Mouse (Mus musculus) brain, embryonic 14.5 days (tissue): ENCODE results near the gene Efcab9. TPM values are rescaled to one million over a fixed set of nuclear protein-coding genes. Genes with fewer than 3 reads are reported as not detected.
A peak's percentile ranks its signal among the peaks of the same experiment; 100 is the strongest.

Experiments used
- DNase-seq: peaks from one replicate; pipeline ENCODE4 v3.0.0-alpha.2; 2011; ENCODE audit warnings: low read depth
- CTCF ChIP-seq: fragments of 200-500 bp; IDR thresholded peaks from 2 replicates; pipeline ENCODE4 v1.5.1; 2012; ENCODE audit warnings: inconsistent platforms, mild to moderate bottlenecking, moderate library complexity, borderline replicate concordance; ENCODE audit not compliant: insufficient read depth, insufficient read length; ENCODE audit errors: extremely low read depth
- POLR2A ChIP-seq: fragments of 200-500 bp; IDR thresholded peaks from 2 replicates; pipeline ENCODE4 v1.6.1; 2012; ENCODE audit warnings: mild to moderate bottlenecking, inconsistent platforms, borderline replicate concordance; ENCODE audit not compliant: poor library complexity, insufficient read depth, insufficient read length, severe bottlenecking; ENCODE audit errors: extremely low read depth
- polyA plus RNA-seq: library from polyadenylated mRNA; depleted of rRNA; stranded (reverse); fragments of >200 nt; gene quantifications from 2 replicates; pipeline ENCODE4 v1.2.3, GENCODE M21; 2012

Gene Efcab9
- polyA plus RNA-seq, 1 experiment, result not detected

GRCm38 (mm10) chr11:32544497-32544896 lies 12.6 kb upstream of the Efcab9 start:
- no peak for DNase-seq
- TF ChIP-seq POLR2A (no peak), CTCF (no peak)

GRCm38 (mm10) chr11:32544041-32544440 lies 12.2 kb upstream of the Efcab9 start:
- TF ChIP-seq CTCF (no peak), POLR2A (no peak)
- DNase-seq, result no peak

- no peak for DNase-seq
- no peak for TF ChIP-seq POLR2A
- no peak for TF ChIP-seq CTCF
Measured at GRCm38 (mm10) chr11:32542687-32543411, 11.0 kb upstream of the Efcab9 start.

- DNase-seq, result no peak
- TF ChIP-seq POLR2A, result no peak
- TF ChIP-seq CTCF, result no peak
Measured at GRCm38 (mm10) chr11:32542181-32542580, 10.3 kb upstream of the Efcab9 start.

- DNase-seq, result no peak
- TF ChIP-seq CTCF (no peak), POLR2A (no peak)
Measured at GRCm38 (mm10) chr11:32540463-32540862, 8.6 kb upstream of the Efcab9 start.

- no peak for TF ChIP-seq CTCF
- no peak for TF ChIP-seq POLR2A
- DNase-seq, result no peak
Measured at GRCm38 (mm10) chr11:32539717-32540116, 7.8 kb upstream of the Efcab9 start.

GRCm38 (mm10) chr11:32538846-32539245 lies 7.0 kb upstream of the Efcab9 start:
- TF ChIP-seq POLR2A, result no peak
- no peak for TF ChIP-seq CTCF
- no peak for DNase-seq

- no peak for DNase-seq
Measured at GRCm38 (mm10) chr11:32538435-32538834, 6.6 kb upstream of the Efcab9 start.

GRCm38 (mm10) chr11:32536954-32537353 lies 5.1 kb upstream of the Efcab9 start:
- DNase-seq, result peak; percentile 91
- TF ChIP-seq CTCF (no peak), POLR2A (no peak)

More at GRCm38 (mm10) chr11:32538435-32538834, 6.6 kb upstream of the Efcab9 start:
- TF ChIP-seq POLR2A (no peak), CTCF (no peak)

GRCm38 (mm10) chr11:32535646-32536045 lies 3.8 kb upstream of the Efcab9 start:
- TF ChIP-seq POLR2A, result no peak
- TF ChIP-seq CTCF, result no peak
- DNase-seq, result no peak

- no peak for TF ChIP-seq POLR2A
- no peak for TF ChIP-seq CTCF
- DNase-seq, result no peak
Measured at GRCm38 (mm10) chr11:32534453-32535075, 2.7 kb upstream of the Efcab9 start.

GRCm38 (mm10) chr11:32533482-32534261 lies 1.8 kb upstream of the Efcab9 start:
- no peak for TF ChIP-seq POLR2A
- no peak for TF ChIP-seq CTCF
- peak; percentile 32 for DNase-seq
